Mouse (Mus musculus): Measurements from ENCODE around the gene Prkch.

Prkch gene

DNA sequence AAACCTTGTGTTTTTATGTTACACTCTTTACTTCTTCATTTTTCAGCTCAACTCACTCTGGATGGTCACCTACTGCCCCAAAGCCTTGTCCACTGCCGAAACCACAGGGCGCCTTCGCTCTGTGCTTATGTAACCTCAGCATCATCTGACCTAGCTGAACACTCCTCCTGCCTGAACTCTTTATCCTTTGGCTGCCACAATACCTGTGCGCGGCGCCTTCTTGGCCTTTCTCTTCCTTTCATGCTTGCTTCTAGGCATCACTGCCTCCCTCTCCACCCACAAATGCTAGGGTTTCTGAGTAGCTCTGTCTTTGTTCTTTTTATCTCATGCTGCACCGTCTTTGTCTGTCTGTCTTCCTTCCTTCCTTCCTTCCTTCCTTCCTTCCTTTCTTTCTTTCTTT, 3.8 kb upstream of the Prkch start:
- in situ Hi-C loops (cut with MboI, MseI) = no loop called here

DNA sequence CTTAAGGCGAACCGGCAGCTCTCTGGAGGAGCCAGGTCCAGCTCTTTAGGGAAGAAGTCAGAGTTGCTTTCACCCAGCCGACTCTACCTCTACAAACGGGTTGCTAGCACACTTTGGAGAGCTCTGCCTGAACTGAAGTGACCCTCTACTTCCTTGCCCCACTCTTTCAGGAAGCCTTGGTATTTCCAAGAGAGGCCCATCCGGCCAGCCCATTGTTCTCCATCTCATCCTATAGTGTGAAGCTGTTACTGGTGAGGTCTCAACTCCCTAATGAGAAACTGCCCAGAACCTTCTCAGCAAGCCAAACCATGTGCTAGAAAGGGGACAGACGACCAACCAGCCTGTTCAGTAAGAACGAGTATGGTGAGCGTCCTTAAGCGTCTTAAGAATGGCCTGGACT, 1.3 kb upstream of the Prkch start:
- in situ Hi-C loops (cut with MboI, MseI) = no loop called here

DNA sequence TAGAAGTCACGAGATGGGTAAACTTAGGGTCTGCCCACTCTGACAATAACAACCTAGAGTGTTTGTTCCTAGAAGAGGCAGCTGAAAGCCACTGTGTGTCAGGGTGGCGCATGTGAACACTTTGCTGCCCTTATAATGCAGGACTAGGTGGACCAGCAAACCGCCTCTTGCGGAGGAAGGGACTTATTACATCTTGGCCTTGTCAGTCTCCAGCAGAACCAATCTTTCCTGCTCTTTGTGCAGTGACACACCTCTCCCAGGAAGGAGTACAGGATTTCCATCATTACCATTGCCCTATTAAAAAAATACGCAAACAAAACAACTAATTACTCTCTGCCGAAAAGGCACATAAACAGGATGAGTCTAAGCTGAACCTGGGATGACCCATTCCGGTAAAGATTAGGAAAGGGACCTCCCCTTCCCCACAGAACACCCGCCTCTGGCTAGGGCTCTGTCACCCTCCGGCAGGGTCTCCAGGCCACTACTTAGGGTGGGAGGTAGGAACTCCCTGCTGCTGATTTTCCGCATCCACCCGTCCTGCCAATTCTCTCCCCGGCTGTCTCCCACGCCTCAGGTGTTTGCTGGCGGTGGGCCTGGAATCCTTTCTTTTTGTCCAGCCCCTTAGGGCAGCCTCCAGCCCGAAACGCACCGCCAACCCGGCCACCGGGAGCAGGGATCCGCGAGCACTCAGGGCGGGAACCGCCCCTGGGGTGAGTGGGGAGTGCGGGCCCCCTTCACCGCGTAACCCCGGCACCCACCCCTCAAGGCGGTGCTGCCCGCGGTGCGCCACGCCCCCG, 585 bp upstream of the Prkch start:
- in situ Hi-C loops (cut with MboI, MseI) = no loop called here

DNA sequence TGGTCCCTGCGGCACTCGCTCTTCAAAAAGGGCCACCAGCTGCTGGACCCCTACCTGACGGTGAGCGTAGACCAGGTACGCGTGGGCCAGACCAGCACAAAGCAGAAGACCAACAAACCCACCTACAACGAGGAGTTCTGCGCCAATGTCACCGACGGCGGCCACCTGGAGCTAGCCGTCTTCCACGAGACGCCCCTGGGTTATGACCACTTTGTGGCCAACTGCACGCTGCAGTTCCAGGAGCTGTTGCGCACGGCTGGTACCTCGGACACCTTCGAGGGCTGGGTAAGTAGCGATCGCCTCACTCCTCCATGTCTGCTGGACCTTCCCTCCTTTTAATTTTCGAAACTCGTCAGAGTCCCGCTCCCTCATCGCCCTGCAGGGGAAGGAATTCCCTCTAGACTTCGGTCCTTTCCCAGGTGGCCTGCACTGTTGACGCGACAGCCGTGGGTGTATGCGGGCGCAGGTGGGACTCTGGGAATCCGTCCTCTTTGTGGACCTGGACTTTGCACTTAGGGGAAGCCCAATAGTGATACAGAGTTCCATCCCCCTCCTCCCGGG, 725 bp downstream of the Prkch start:
- in situ Hi-C loops (cut with MboI, MseI) = loop anchor here (5.0 kb wide), 1 partner anchor 57 kb away; no protein-coding TSS in a partner anchor

DNA sequence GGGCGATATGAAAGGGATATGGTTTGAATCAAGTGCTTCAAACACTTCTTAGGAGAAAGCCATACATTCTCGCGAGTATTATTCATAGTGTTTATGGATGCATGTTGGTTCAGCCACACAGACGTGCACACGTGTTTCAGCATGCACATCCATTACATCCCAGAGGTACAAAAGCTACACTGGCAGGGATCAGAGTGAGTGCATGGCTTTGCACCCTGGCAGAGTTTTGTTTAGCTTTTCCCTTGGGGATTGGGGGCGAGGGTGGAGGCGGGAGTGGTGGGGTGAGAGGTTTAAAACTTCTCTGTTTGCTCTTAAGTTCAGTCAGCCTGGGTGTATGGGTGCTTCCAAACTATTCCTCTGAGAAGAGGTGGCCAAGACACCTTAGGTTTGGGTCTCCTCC, 1.3 kb downstream of the Prkch start:
- in situ Hi-C loops (cut with MboI, MseI) = loop anchor here (5.0 kb wide), 1 partner anchor 56 kb away; no protein-coding TSS in a partner anchor

DNA sequence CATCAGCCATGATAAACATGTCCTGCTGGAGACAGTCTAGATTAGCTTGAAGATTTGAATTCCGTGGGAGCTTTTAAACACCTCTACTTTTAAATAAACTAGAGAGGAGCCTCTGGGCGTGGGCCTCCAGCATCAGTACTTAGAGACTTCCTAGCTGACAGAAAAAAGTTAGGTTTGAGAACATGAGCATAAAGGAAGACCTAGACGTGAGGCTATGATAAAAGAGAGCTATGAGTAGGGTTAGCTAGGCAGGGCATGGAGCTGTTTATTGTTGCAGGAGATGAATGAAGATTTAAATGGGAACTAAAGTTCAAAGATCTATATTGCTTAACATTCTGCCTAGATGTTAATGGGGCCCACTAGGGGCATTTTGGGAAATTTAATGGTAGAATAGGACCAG, 2.7 kb downstream of the Prkch start:
- in situ Hi-C loops (cut with MboI, MseI) = loop anchor here (5.0 kb wide), 1 partner anchor 55 kb away; no protein-coding TSS in a partner anchor

DNA sequence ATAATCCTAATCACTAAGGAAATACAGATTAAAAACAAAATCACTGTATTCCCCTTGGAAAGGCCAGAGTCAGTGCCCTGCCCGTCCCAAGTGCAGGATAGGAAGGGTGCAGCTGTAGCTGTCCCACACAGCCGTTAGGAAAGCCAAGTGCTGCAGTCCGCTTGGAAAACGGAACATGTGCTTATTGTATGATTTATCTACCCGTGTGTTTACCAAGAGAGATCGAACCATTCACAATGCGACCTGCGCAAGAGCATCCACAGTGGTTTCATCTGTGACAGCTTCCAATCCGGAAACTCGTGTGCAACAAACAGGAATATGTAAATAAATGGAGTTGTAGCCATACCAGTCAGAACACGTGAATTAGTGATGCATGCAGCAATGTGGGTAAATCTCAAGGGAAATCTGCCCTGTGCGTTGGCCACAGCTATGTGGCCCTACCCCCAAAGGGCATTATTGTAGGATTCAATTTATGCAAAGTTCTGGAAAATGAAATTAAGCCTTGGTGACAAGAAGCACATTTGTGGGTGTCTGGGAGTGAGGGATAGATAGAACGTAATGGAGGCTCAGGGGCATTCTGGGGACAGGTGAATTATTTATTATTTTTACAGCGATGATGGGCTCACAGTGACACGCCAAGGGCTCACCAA, 6.2 kb downstream of the Prkch start:
- in situ Hi-C loops (cut with MboI, MseI) = no loop called here

DNA sequence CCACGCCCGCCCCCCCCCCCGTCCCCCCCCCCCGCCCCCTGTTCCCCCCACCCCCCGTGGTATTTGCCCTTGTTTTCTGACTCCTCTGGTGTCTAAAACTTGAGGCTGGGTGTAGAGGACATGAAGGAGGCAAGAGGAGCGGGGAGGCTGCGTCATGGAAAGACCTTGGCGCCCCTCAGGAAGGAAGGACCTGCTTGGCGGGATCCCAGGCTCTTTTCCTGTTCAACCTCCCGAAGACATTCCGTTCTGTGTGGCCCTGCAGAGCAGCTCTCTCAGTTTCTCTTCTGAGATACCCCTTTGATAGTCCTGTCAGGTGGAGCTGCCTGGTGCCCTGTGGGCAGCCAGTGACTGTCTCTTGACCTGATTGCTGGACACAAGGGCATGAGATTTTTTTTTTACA, 7.0 kb downstream of the Prkch start:
- in situ Hi-C loops (cut with MboI, MseI) = no loop called here

DNA sequence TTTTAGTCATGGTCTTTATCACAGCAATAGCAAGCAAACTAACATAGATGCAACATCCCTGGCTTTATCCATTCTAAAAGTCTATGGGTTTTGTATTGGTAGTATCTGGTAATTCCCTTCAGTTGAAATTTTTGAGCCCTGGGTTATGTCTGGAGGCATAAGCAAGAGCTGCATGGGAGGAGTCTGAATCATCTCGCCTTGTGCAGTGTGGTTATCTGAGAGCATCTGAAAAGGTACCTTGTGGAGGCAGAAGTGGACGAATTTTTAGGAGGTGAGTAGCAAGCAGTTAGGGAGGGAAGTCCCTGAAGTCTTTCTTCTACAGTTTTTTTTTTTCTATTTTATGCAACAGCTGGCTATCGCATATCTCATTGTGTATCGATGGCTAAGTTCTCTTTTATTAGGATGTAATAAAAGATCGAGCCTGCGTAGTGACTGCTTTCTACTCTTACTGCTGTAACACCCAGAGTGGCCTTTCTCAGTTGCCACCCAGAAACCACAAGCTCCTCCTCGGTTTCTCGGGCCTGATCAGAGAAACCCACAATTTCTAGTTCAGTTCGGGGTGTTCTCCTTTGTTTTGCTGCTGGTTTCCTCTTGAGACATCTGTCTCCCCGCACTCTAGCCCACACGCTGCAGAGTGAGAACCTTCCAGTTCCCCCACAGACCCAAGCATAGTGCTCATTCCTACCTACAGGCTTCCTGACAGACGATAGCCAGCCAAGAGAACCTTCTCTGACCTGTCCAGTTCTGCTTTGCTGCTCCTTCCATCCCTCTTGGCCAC, 8.6 kb downstream of the Prkch start:
- in situ Hi-C loops (cut with MboI, MseI) = no loop called here

DNA sequence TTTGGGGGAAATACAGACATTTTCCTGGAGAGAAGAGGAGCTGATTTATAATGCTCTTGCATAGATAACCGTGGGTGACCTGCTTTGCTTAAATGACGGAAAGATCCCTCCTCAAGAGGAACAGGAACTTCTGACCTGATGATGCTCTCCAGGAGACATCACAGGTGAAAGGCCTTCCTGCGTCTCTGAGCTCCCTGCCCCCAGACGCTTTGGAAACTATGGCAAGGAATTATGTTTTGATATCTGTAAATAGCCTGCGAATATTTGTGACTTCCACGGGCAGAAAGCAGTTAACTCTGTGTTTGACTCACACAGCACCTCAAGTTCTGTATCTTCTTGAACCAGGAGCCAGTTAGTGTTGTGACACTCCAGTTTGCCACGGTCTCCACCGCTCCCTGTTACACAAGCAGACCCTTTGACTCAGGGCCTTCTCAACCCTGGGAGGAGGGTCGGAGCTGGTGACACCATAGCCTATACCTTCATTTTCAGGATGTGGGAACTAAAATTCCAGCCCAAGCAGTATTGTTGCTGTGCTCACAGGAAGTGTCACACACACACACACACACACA, 9.7 kb downstream of the Prkch start:
- in situ Hi-C loops (cut with MboI, MseI) = no loop called here

DNA sequence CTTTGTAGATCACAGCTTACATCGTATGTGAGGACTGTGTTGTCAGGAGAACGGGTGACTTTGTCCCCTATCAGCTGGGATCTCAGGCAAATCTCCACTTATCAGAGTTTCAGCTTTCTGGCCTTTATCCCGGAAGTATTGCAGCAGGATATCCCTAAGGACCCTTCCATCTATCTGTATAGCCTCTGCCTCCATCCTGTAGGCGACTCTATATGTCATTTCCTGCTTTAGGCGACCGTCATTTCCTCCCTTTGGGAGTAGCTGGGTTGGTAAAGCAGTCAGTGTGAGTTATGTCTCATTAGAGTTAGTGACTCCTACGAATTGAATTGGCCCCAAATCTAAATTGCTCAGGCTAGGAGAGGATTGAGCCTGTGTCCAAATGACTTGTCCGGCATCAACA, 10.6 kb downstream of the Prkch start:
- in situ Hi-C loops (cut with MboI, MseI) = loop anchor here (5.0 kb wide), 1 partner anchor 312 kb away; no protein-coding TSS in a partner anchor

DNA sequence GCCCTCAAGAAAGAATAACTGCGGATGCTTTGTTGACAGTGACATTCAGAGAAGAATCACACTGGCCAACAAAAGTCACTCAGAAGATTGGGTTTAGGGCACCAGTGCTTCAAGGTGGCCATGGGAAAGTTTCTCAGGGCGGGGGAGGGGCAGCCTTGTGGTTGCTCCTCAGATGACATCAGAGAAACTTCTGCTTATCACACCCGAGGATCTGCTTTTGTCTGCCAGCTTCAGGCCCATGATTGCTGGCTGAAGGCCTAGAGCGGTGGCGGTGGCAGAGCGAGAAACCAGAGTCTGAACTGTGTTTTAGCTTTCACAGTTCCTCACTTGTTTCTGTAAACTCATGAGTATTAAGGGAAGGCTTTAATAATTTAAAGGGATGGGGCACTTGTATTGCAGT, 13.6 kb downstream of the Prkch start:
- in situ Hi-C loops (cut with MboI, MseI) = loop anchor here (5.0 kb wide), 1 partner anchor 309 kb away; no protein-coding TSS in a partner anchor

DNA sequence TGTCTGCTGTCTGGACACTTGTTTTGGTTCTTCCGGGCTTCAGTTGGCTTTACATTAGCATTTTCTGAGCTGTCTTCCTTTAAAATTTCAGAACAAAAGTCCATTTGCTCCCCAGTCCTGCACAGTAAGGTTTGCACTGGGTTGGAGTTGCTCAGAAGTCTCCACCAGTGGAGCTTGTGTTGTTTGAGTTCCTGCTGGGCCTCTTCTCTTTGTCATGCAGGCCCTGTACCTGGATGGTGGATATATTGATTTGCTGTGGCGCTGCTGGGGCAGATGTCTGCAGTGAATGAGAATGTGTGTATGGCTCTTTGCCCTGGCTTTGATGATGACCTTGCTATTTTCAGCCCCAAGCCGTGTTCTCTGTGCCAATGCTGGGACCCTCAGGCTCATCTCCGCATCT, 15.9 kb downstream of the Prkch start:
- in situ Hi-C loops (cut with MboI, MseI) = no loop called here

DNA sequence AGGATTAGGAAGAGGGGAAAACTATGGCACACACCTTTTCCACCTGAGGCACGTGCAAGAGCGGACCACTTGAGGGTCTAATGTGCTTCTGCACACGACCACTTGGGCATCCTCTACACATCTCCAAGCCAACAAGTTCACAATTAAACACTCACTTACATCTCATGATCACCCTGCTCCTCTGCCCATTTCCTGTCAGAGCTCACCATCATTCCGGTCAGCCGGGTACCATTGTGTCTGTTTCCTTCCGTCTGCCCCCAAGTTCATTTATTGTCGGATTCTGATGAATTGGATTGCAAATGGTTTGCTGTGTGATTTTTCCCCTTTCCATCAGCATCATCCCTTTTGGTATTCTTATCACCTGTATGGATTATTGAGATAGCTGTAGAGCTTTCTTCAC, 18.4 kb downstream of the Prkch start:
- in situ Hi-C loops (cut with MboI, MseI) = no loop called here

DNA sequence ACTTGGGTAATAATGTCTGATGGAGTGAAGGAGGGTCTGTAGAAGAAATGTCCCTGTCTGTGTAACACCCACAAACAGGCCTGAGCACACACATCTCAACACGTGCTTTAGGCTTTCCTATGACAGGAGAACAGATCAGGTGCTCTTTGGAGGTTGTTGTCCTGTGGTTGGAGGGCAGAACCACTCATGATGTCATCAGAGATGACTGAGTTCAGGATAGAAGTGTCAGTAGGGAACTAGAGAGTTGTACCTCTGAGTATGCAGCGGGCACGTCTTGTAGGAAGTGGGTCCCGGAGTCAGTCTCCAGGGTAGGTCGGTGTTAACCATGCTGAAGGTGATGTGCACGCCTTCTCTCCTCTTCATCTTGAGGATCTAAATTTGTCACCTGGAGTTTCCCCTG, 19.1 kb downstream of the Prkch start:
- in situ Hi-C loops (cut with MboI, MseI) = no loop called here

DNA sequence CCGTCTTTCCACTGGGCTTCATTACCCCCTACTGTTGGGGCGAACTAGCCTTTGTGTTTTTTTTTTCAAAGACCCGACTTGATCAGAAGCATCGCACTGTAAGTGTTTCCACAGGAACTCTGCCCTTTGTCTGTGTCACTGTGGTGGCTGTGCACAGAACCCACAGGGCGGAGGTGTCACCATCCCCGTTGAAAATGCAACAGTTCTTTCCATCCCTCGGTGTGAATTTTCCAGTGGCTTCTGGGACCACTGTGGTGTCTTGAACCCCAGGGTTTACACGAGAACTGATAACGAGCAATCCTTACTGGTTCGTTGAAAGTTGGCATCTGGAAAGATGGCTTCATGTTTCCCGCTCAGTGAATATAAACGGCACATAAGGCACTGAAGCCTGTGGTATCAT, 20.2 kb downstream of the Prkch start:
- in situ Hi-C loops (cut with MboI, MseI) = no loop called here

DNA sequence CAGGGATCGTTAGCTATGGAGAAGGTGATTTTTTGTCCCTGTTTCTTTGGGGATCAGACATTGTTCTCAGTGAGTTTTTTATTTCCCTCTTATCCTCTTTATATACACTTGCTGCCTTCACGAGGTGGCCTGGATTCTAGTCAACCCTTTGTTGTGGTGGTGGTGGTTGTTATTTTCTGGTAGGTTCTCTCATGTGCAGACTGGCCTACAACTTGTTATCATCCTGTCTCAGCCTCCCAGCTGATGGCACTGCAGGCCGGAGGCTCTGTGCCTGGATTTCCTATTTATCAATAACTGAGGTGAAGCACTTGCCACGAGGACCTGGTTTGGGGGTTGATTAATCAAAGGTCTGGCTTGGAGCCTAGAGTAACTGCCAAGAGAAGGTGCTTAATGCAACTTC, 20.6 kb downstream of the Prkch start:
- in situ Hi-C loops (cut with MboI, MseI) = no loop called here

DNA sequence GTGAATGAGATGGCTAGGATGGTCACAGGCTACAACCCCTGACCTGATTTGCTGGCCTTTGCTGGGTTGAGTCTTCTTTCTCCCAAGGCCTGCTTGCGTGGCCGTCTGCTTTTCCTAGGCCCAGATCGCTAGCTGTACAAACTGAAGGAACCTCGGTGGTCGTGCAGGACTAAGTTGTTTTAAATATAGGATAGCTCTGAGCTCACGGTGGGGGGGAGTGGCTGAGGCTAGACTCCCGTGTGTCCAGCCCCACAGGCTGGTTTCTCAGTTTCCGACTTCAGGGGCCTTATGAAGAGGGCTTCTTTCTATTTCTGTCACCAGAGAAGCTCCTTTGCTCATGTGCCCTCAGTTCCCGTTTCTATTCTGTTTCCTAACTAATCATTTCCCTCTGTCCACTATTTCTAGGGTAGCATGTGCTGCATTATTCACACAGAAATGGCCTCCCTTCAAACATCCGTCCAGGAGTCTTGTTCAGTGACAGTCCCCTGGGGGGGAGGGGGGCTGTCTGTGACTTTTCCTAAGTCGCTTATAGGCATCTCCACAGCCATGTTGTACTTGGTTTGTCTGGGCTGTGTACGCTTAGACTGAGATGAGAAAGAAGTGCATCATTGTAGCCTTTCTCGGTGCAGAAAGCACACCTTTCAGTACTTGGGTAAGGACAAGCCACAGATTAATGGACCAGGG, 22.9 kb downstream of the Prkch start:
- in situ Hi-C loops (cut with MboI, MseI) = no loop called here

DNA sequence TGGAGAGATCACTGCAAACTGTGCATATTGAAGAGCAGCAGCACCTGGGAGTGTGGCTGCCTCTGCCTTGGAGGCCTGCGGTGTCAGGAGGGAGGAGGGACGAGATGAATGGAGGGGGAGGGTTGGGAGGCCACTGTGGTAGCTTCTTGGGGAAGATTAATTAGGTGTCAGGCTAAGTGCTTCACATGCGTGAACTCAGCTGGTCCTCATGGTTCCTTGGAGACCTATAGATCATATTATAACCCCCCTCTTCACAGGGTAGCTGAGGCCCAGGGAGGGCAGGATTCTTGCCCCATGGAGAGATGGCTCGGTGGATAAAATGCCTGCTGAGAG, 23.4 kb downstream of the Prkch start:
- in situ Hi-C loops (cut with MboI, MseI) = no loop called here

DNA sequence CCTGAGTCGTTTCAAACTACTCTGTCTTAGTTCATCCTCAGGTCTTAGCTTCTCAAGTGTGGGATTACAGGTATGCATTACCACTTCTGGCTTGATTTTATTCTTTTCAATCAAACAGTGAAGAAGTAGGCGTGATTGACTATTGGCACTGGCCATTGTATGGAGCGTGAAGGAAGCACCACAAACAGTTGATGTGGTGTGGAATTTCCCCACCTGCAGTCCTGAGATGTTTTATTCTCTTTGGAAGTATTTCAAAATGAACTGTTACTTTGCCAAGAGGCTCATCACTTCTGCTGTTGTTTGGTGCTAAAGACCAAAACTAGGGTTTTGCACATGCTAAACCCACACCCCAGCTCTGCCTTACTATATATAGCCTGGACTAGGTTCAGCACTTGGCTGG, 24.7 kb downstream of the Prkch start:
- in situ Hi-C loops (cut with MboI, MseI) = no loop called here

All from T-helper 2 cell (primary cell).